Mouse (Mus musculus) kidney, adult 2 months (tissue): ENCODE measurements around the gene Anks1.

Experiments
- CTCF ChIP-seq: fragments of 200-500 bp; conservative IDR thresholded peaks from 2 replicates; pipeline ENCODE4 v1.5.1; 2011; ENCODE audit warnings: low read depth, mild to moderate bottlenecking, control low read depth, low read length, moderate library complexity, mixed read lengths; ENCODE audit not compliant: insufficient read depth, insufficient read length
- POLR2A ChIP-seq: fragments of 200-500 bp; IDR thresholded peaks from one replicate; pipeline ENCODE4 v1.6.1; 2011; ENCODE audit warnings: low read depth, low read length, control low read depth

GRCm38 (mm10) chr17:27986106-27986505 is 77.0 kb downstream of the Anks1 start:
- TF ChIP-seq POLR2A (no peak), CTCF (no peak)
